Mouse (Mus musculus) lung, postnatal 14 days (tissue): ENCODE data around the gene Gpr37.

Experiments used
- DNase-seq: peaks from one replicate; pipeline ENCODE4 v3.0.0; 2021

Gene Gpr37

DNA sequence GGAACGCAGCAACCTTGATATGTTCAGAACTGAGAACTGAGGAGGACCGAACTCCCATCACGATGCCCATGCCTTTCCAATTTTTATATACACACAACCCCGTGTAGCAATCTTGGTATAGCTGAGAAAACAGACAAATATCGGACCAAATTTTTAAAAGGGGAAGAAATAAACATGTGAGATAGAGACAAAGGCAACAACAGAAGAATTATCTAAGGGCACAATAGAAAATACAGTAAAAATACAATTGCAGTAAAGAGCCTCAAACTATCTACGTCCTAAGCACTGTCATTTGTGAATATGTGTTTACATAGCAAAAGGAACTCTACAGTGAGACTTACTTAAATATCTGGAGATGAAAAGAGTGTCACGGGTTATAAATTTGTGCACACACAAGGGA is at the start of gene Gpr37:
Gene Gpr37, minus strand, starts transcription at position 101 of the 400 bp plus-strand sequence.
- no peak for DNase-seq

DNA sequence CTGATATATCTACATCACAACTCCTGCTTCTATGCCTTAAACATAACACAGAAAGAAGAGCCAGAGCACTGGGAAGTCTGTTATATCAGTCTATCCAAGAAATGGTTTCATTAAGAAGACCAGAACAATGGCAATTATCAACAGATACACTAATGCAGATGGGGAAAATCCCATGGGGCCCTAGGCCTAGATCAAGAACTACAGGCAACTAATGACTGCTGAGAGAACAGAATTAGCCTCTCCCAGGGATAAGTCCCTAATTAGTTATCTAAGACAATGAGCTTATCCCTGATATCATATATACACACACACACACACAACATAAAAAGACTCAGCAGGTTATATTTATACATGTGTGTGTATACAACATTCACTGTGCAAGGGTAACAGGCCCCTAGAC is 46.0 kb upstream of the Gpr37 start:
- DNase-seq = no peak

DNA sequence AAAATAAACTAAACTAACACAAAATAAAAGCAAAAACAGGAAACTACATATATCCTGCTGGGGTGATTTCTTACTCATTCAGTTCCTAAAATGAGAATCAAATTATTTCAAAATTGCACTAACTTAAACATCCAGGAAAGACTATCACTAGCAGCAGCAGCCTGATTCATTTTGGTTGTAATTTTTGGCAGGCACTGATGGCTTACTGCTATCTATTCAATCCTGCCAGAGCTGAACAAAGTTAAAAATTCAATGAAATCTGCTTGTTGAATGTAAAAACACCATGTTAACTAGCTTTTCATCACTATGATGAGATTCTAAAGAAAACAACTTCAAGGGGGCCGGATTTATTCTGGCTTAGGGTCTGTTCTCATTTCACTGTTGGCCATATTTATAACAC is 36.0 kb upstream of the Gpr37 start:
- no peak for DNase-seq

DNA sequence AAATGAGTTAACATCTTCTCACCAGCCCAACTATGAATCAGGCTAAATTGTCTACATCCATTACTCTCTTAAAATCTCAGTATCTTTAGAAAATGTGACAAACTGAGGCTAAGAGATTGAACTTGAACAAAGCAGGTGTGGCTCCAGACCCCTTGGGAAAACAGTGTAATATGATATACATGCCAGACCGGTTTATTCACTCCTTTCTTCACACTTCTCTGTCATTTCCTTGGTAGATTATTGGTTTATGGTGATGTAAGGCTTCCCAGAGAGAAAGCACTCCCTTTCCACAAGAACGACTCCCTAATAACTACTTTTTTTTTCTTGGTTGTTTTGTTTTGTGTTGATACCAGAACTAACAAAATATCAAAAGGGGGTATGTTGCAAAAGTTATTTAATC is 20.1 kb upstream of the Gpr37 start:
- no peak for DNase-seq

DNA sequence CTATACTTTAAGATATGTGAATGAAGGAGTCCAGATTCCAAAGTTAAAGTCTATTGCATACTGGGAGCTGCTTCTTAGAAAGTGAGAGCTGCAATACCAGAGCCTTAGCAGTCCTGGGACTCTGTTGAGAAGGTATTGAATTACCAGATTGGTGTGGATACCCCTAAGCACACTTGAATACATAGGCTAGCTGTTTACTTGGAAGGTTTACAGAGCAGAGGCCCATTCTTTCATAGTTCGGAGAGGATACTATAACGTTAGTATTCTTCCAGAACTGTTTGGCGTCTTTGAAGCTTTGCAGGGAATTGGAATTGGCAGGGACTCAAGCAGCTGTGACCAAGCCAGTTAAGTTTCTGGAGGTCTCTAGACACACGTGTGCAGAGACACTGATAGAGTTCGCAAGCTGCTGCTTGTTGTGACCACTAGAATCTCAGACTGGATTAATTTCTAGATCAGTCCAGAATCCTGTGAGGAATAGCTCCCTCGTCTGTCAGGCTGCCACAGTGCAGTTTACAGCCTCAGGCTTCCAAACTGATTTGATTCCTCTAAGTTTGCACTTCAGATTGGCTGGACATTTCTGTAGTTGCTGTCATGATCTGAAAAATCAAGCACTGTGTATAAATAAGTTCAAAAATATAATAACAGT is 18.8 kb upstream of the Gpr37 start:
- DNase-seq = no peak

DNA sequence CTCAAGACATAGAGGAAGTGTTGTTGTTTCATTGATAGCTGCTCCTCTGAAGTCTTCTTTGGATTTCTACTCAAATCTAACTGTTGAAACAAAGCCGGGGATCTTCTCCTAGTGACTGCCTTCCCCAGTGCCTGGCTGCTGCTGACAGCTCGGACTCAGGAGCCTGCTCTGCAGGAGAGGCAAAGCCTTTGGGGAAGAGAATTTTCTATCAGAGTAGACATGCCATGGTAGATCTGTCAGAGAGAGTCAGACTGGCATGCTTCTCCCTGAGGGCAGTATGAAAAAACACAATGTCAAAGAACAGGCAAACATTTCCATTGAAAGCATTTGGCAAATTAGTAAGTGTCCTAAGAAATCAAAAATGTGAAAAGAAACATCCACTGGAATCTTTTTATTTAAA is 9.4 kb upstream of the Gpr37 start:
- DNase-seq = no peak

DNA sequence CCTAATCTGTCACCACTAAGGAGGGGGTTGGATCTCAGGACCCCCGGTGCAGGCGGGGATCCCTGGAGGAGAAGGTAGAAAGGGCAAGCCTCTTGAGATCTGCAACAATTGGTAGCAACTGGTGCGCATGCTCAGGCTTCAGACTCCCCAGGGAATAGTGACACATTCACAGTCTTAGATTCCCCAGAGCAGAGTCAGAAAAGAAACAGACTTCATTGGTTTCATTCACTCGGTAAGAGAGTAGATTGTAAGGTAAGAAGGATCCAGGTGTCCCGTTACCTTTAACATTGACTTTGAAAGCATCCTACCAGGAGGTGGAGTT is 284 bp downstream of the Gpr37 start:
- DNase-seq = no peak

DNA sequence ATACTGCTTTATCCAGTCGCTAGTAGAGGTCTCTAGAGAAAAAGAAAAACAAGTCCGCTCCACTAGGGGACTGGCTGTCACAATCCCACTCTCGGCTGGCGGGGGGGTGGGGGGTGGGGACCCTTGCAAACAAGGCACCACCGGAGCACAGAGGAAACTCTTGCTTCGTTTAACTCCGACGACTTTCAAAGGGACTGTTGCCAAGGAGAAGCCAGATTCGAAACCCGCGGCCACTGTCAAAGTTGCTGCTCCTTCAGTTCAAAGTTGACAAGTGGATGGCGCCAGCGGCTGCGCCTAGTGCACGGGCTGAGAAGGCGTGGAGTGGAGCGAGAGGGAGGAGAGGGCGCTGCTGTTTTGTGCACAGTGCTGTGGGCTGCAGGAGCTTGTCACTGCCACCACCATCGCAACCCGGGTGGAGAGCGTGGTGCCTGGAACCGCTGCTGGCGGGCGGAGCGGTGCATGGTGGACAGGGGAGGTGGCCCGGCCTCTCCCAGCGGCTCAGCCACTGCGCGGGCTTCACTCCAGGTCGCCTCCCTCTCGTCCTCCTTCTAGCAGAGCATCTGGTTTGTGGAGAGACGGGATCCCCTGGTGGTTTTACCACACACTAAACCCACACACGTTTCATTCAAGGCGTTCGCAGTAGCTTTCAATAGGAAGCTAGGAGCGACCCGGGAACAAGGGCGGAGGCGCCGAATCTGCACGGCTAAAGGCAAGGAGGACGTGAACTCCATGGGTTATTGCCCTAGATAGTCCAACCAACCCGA is 827 bp downstream of the Gpr37 start:
- DNase-seq = no peak

DNA sequence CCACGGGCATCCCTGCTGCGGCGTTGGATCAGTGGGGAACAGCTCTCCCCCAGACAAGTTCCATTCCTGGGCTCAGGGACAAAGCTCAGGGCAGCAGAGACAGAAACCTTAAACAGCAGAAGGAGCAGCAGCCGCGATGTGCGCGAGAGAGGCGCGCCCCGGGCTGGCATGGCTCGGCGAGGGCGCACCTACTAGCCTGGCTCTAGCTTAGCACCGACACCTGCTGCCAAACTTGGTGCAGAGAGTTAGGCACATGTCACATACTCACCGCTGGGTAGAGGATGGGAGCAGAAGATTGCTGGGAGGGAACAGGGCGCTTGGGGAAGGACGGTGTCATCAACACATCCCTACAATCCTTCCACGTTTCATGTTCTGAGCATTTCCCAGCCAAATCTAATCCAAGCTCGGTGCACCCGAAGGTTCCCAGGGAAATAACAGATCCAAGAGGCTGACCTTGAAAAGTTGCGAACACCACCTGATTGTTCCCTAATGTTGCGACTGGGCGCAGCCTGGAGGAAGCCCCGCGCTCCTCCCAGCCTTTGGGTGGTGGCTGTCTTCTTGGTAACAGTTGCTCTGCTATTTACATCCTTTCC is 1.5 kb downstream of the Gpr37 start:
- DNase-seq = no peak

DNA sequence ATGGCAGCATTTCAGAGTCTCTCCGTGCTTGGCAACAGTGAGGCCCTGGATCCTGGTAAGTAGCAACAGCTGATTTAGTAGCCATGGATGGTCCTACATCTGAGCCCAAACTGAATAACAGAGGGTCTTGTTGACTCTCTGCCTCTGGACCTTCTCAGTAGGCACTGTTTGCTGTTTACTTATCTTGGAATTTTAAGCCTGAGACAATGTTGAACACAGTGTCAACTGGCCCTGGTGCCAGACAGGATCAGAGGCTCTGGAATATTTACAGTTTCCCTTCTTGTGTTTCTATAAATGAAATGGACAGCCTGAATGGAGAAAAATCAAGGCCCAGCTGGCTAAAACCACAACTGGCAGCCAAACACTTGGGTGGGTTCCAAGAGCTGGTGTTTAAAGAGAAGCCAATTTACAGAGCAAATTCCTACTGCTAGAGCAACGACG is 3.7 kb downstream of the Gpr37 start:
- no peak for DNase-seq

DNA sequence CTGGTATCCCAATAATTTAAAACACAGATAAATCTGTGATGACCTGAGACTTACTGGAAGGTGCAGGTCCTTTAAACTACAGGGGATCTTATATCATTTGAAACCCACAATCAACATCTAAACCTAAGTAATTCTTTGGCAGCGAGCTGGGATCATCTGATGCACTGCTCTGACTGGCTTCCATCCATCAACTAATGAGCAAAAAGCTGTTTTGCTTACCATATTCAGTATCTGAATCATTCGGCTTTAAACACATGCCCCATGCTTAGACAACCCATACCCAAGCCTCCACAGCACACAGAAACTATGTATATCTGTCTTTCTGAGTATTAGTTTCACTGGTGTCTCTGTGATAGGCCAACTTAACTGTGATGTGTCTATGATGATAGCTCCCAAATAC is 6.1 kb downstream of the Gpr37 start:
- no peak for DNase-seq

DNA sequence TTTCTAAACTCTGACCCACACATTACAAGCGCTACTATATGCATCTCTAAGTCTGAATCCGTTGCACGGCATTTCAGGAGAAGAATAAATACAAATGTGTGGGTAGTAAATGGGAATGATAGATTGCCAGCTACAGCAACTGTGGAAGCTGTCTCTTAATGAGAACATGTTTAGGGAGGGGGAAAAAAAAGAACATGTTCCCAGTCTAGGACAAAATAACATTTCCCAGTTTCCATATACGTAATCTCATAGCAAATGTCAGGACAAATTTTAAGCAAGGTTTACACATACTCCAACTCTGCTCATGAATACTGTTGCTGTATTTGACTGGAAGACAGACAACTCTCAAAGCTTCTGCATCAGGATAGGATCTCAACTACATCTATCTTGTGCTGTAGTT is 15.4 kb downstream of the Gpr37 start:
- DNase-seq = no peak

DNA sequence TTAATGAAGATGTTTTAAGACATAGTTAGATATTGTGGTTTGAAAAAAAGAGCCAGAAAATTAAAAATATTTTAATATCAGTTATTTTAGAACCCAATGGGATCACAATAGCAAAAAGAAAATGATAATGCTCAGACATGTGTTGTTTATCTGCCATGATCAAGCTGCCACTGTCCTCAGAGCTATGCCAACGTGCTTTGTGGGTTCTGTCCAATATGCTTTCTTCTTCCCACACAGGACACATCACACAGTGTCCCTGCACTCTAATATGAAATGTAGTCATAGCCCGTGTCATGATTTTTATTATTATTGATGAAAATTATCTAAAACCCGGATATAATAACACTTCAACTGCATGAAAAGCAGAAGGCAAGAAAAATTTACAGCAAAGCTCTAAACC is 16.7 kb downstream of the Gpr37 start:
- no peak for DNase-seq

DNA sequence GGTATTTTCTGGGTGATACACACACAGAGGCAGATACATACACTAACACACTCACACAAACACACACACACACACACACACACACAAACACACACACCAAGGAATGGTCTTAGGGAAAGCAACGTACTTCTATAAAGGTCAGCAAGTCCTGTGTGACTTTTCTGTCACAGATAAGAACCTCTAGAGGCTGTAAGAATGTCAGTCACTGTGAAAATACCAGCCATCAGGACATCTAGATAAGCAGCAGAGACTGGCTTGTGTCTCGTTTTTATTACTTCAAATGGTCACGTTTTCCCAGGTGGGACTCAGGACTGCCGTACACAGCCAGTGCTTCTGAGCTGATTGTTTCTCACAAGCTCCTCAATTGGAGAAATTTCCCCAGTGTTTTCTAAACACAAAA is 20.4 kb downstream of the Gpr37 start:
- DNase-seq = no peak

DNA sequence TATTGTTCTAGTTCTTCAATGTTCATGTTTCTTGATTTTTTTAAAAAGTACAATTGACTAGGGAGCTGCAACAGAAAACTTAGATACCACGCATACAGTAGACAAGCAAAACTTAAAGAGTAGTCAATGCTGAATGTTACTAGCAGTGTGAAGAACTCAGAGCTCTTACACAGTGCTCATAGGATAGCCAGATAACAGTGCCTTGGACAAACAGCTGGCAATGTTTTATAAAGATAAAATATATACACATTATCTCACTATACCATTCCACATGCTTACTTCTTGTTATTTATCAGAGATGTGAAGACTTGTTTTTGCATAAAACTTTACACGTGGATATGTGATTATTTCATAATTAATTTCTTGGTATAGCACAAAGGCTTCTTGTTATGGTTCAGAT is 26.6 kb downstream of the Gpr37 start:
- DNase-seq = no peak

DNA sequence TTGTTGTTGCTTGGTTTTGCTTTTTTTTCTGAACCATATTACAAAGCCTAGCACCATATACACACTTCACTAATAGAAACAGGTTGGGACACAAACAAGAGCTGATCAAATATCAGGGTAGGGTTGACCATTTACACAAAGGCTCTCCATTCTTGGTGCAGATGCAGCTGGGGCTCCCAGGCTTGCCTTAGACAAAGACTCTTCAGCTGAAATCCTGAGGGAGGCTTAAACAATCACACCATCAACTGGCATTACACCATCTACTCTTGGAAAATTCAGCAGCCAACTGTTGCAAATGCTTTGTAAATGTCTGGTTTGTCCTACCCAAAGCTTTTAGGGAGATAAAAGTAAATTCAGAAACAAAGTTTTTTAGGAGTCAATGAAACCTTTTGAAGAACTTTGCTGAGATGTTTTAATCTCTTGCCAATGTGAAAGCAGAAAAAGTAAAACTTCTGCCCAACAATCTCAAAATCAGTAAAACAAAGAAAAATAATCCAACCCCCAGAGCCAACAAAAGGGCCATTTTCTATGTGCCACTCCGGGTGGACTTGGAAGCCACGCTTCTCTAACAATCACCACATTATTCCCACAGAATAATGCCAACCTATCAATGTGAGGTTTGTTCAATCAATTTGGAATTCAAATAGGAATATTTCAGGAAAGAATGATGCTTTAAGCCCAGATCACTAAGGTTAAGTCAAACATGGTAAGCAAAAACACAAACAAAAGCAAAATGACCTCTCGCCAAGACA is 30.4 kb downstream of the Gpr37 start:
- DNase-seq = no peak
